Mouse (Mus musculus): Measurements from ENCODE around the gene Olfr350. TPM values are rescaled to one million over a fixed set of nuclear protein-coding genes. Genes with fewer than 3 reads are reported as not detected.

Gene Olfr350
- polyA plus RNA-seq (2012; ENCODE audit: low replicate concordance): not detected in 2 replicates

DNA sequence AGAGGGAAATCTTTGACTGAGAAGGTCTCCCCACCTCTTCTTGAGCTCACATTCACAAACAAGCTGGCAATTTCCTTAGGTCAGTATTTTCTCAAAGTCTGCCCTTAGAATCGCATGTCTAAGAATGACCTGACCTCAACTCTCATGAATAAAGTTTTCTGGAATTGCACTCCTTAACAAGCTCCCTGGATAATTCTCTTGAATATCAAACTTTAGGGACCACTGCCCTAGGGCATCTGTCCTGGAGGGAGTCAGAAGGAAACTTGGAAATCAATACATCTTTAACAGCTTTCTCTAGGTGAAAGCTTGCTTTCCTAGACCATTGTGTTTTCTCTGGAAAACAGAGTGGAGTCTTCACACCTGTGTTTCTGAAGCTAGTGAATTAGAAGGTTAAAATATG lies at the start of gene Olfr350:
TSS of gene Olfr350 (plus strand) at position 301 of the 400 bp plus-strand sequence.

GRCm38 (mm10) chr2:36816932-36817331 lies 29.2 kb upstream of the Olfr350 start, which contains the start of gene Olfr3:
Gene Olfr3 (minus strand): TSS chr2:36817032.

DNA sequence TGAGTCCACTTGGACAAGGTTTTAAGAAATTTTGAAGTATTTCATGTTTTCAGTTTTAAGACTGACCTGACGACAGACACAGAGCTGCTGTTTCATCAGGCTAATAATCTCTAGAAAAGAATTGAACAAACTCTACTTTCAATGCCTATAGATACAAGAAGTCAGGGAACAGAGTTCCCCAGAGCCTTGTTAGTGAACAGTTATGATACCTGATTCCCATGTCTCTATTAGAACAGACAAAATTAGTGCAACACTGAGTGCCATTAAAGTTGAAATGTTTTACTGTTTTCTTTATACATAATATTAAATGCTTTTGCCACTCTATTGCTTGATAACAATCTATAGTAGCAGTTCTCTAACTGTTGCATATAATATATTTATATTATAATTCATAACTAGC lies 16.4 kb downstream of the Olfr350 start, which contains the start of gene Olfr351:
TSS of gene Olfr351 (minus strand) at position 101 of the 400 bp plus-strand sequence.

DNA sequence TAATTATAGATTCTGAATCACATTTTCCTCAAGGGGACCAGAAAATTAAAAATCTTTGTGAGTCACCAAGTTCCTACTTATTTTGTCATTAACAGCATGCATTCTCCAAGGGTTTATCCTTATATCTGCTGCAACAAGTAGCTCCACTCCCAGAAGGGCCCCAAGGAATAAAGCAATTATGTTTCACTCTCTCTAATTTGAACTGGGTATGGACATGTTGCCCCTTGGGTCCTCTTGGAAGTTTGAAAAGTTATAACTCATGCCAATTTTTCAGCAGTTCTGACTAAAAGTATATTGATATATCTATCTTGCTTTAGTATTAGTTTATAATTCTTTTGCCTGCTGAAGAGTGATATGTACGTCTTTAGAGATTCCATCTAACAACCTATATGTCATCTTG lies 22.1 kb downstream of the Olfr350 start, which contains the start of gene Olfr352:
TSS of gene Olfr352 (plus strand) at position 301 of the 400 bp plus-strand sequence.

DNA sequence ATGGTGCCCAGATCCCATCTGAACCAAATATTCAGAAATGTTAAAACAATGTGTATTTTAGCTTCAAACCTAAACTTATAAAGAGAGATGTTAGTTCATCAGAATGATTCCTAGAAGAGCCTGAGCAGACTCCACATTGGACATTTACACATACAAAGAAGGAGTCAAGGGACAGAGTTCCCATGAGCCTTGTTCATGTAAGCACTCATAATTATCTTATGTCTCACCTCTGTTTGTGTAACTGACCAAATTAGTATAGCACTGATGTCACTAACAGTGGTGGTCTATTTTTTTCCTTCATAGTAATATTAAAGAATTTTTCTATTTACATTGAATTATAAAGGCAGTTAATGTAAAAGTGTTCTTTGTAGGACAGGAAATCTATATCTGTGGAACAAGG lies 46.7 kb downstream of the Olfr350 start, which contains the start of gene Olfr353:
TSS of gene Olfr353 (minus strand) at position 101 of the 400 bp plus-strand sequence.

Other genes with a start within 250 kb of the Olfr350 start
- not detected in 2 replicates for gene Olfr345, start 206.3 kb upstream of the Olfr350 start, polyA plus RNA-seq (2012; ENCODE audit: low replicate concordance)
- gene Olfr346, start 160.5 kb upstream of the Olfr350 start, polyA plus RNA-seq (2012; ENCODE audit: low replicate concordance): not detected in 2 replicates
- not detected in 2 replicates for gene Olfr347, start 114.4 kb upstream of the Olfr350 start, polyA plus RNA-seq (2012; ENCODE audit: low replicate concordance)
- not detected in 2 replicates for gene Olfr348, start 62.0 kb upstream of the Olfr350 start, polyA plus RNA-seq (2012; ENCODE audit: low replicate concordance)
- gene Olfr50, start 55.8 kb upstream of the Olfr350 start, polyA plus RNA-seq (2012; ENCODE audit: low replicate concordance): not detected in 2 replicates
- gene Olfr3, start 29.3 kb upstream of the Olfr350 start, polyA plus RNA-seq (2012; ENCODE audit: low replicate concordance): not detected in 2 replicates
- not detected in 2 replicates for gene Olfr351, start 16.4 kb downstream of the Olfr350 start, polyA plus RNA-seq (2012; ENCODE audit: low replicate concordance)
- not detected in 2 replicates for gene Olfr352, start 22.1 kb downstream of the Olfr350 start, polyA plus RNA-seq (2012; ENCODE audit: low replicate concordance)
- not detected in 2 replicates for gene Olfr353, start 46.6 kb downstream of the Olfr350 start, polyA plus RNA-seq (2012; ENCODE audit: low replicate concordance)
- gene Olfr354, start 59.4 kb downstream of the Olfr350 start, polyA plus RNA-seq (2012; ENCODE audit: low replicate concordance): not detected in 2 replicates
- not detected in 2 replicates for gene Olfr355, start 82.6 kb downstream of the Olfr350 start, polyA plus RNA-seq (2012; ENCODE audit: low replicate concordance)
- gene Olfr356, start 90.8 kb downstream of the Olfr350 start, polyA plus RNA-seq (2012; ENCODE audit: low replicate concordance): not detected in 2 replicates
- not detected in 2 replicates for gene Olfr357, start 147.5 kb downstream of the Olfr350 start, polyA plus RNA-seq (2012; ENCODE audit: low replicate concordance)
- not detected in 2 replicates for gene Olfr358, start 163.0 kb downstream of the Olfr350 start, polyA plus RNA-seq (2012; ENCODE audit: low replicate concordance)
- gene Olfr360, start 219.4 kb downstream of the Olfr350 start, polyA plus RNA-seq (2012; ENCODE audit: low replicate concordance): not detected in 2 replicates
- gene Olfr361, start 243.0 kb downstream of the Olfr350 start, polyA plus RNA-seq (2012; ENCODE audit: low replicate concordance): not detected in 2 replicates